ENCODE assay signal across 8 mouse cellular contexts in the genomic region with DNA sequence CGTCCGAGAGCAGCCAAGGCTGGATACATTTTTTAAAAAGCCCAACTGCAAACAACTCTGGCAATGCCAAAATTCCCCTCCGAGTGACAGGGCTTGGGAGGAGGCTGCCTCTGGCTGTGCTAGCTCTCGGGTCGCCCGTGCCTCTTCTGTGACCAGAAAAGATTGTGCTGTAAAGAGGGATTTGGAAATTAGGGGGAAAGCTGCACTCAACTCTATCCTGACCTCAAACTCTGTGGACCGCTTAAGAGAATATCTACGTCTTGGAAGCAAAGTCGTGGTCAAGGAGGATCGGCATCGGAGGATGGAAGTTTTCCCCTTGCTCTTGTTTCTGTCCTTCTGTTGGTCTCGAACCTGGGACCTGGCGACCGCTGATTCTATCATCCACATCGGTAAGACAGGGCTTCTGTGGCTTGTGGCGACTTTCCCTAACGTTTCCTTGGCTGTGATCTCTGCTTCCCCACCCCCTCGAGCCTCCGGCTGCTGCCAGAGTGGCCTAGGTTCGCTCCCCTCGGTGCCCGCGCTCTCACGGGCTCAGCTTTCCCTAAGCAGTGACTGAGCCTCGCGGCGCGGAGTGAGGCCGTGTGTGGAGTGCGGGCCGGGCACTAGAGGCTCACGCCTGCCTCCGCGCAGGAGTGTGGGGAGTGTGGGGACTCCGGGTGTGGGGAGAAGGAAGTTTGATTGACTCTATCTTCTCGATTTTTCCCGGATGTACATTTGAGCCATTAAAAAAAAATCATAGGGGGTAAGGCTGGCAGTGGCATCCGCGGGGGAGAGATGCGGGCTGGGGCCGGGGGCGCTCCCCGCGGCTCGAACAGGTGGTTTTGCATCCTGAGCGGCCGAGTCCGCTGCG. TPM values are rescaled to one million over a fixed set of nuclear protein-coding genes. Genes with fewer than 3 reads are reported as not detected.
DNase-seq lines count a peak whose midpoint lies in the region; ATAC-seq and TF ChIP-seq lines count a peak whose summit lies in the region.

No protein-coding gene starts in this region.

- WGBS in lung, embryonic 15.5 days: under 1% methylated on average over 49 of the region's 49 CpGs
- WGBS in heart, embryonic 14.5 days: under 1% methylated on average over 49 of the region's 49 CpGs
- WGBS in stomach, postnatal 0 days: under 1% methylated on average over 48 of the region's 49 CpGs

- no peak for DNase-seq in lung, postnatal 25 days (ENCODE audit: low spot score)
- DNase-seq in layer of hippocampus, postnatal 36 days: peak; percentile 53 to 56
- peak; percentile 49 for DNase-seq in mesoderm, embryonic 11.5 days (ENCODE audit: low read depth, low spot score)
- DNase-seq in stomach, postnatal 0 days (ENCODE audit: low spot score): peak; percentile 22
- no peak for DNase-seq in urinary bladder, postnatal 14 days (ENCODE audit: low spot score)

- ATAC-seq in lung, embryonic 15.5 days (ENCODE audit: borderline replicate concordance, extremely low read depth, low FRiP score, low TSS enrichment): peak; percentile 74
- no peak for ATAC-seq in heart, embryonic 14.5 days (ENCODE audit: insufficient number of reproducible peaks, insufficient read depth, low FRiP score, low read depth)
- ATAC-seq in stomach, postnatal 0 days (ENCODE audit: low FRiP score, low TSS enrichment): peak; percentile 56

- peak overlapping the region; percentile 63 for H3K4me3 ChIP-seq in lung, embryonic 15.5 days
- H3K4me3 ChIP-seq in cortical plate, adult 2 months (ENCODE audit: insufficient read depth, low read length): peak overlapping the region; percentile 82
- peak overlapping the region; percentile 66 to 74 for H3K4me3 ChIP-seq in heart, embryonic 14.5 days (ENCODE audit: control insufficient read depth in 1 of 2, insufficient read depth in 1 of 2, low read depth in 1 of 2, low read length in 2 of 2)
- H3K4me3 ChIP-seq in stomach, postnatal 0 days (ENCODE audit: low read depth, low read length): peak overlapping the region; percentile 57

- no peak for TF ChIP-seq EP300 in stomach, postnatal 0 days (optimal IDR thresholded peaks at IDR 0.05)

- H3K9me3 ChIP-seq in lung, embryonic 15.5 days: no peaks in the 10 kb centered on the region
- 0 out of 2 replicates have a peak, but pooled peaks cover 2% of the 10 kb centered on the region for H3K9me3 ChIP-seq in heart, embryonic 14.5 days (ENCODE audit: control insufficient read depth, low read length)
- H3K9me3 ChIP-seq in stomach, postnatal 0 days (ENCODE audit: control insufficient read depth, low read length): no peaks in the 10 kb centered on the region

- H3K4me2 ChIP-seq in lung, embryonic 15.5 days: peak overlapping the region; percentile 97
- peak overlapping the region; percentile 96 for H3K4me2 ChIP-seq in heart, embryonic 14.5 days (ENCODE audit: low read length)
- peak overlapping the region; percentile 93 for H3K4me2 ChIP-seq in stomach, postnatal 0 days (replicated peaks; ENCODE audit: low read depth)

- H3K9ac ChIP-seq in lung, embryonic 15.5 days: peak overlapping the region; percentile 32
- H3K9ac ChIP-seq in heart, embryonic 14.5 days (ENCODE audit: low read length): peak overlapping the region; percentile 74
- peak overlapping the region; percentile 53; the same call in 1 of the 2 replicates for H3K9ac ChIP-seq in stomach, postnatal 0 days (ENCODE audit: low read length)

- H3K4me1 ChIP-seq in lung, embryonic 15.5 days: peaks cover 12% of the 10 kb centered on the region; the same call in 1 of the 2 replicates
- no peaks in the 10 kb centered on the region; the same call in 1 of the 2 replicates for H3K4me1 ChIP-seq in cortical plate, adult 2 months (ENCODE audit: control insufficient read depth, insufficient read depth, low read length)
- no peaks in the 10 kb centered on the region; a peak in 1 of 4 replicates for H3K4me1 ChIP-seq in heart, embryonic 14.5 days (ENCODE audit: control insufficient read depth in 2 of 2, insufficient read depth in 2 of 2, low read length in 2 of 2)
- H3K4me1 ChIP-seq in stomach, postnatal 0 days (replicated peaks; ENCODE audit: control insufficient read depth, insufficient read depth): 0 out of 2 replicates have a peak, but pooled peaks cover 2% of the 10 kb centered on the region

- no peaks in the 10 kb centered on the region for H3K36me3 ChIP-seq in lung, embryonic 15.5 days
- no peaks in the 10 kb centered on the region for H3K36me3 ChIP-seq in heart, embryonic 14.5 days (ENCODE audit: control insufficient read depth, insufficient read depth, low read length)
- no peaks in the 10 kb centered on the region for H3K36me3 ChIP-seq in stomach, postnatal 0 days (ENCODE audit: control insufficient read depth, insufficient read depth, low read length)

- TF ChIP-seq CTCF in cortical plate, adult 2 months (IDR thresholded peaks at IDR 0.05; ENCODE audit: extremely low read depth, insufficient read depth, low read length): no peak
- no peak for TF ChIP-seq CTCF in stomach, postnatal 0 days (IDR thresholded peaks at IDR 0.05; ENCODE audit: low read depth)

- H3K27ac ChIP-seq in lung, embryonic 15.5 days: no peak overlapping the region
- peak overlapping the region; percentile 74 for H3K27ac ChIP-seq in cortical plate, adult 2 months (ENCODE audit: insufficient read depth, low read length)
- peak overlapping the region; percentile 4 to 50; a peak in 3 of 4 replicates for H3K27ac ChIP-seq in heart, embryonic 14.5 days (replicated peaks in 1 of 2; ENCODE audit: control insufficient read depth in 1 of 2, insufficient read depth in 1 of 2, low read depth in 2 of 2, low read length in 2 of 2)
- H3K27ac ChIP-seq in stomach, postnatal 0 days (replicated peaks): no peak overlapping the region

- no peak for TF ChIP-seq POLR2A in cortical plate, adult 2 months (IDR thresholded peaks at IDR 0.05; ENCODE audit: extremely low read depth, insufficient read depth, low read length)

- H3K27me3 ChIP-seq in lung, embryonic 15.5 days: peaks cover 42% of the 10 kb centered on the region
- no peaks in the 10 kb centered on the region for H3K27me3 ChIP-seq in heart, embryonic 14.5 days (ENCODE audit: control insufficient read depth, insufficient read depth, low read length)
- H3K27me3 ChIP-seq in stomach, postnatal 0 days (ENCODE audit: control insufficient read depth, insufficient read depth, low read length): no peaks in the 10 kb centered on the region; the same call in 1 of the 2 replicates

RNA-seq across cellular contexts. Expression of a gene that starts 1.1 kb away (rescaled TPM):
- 1.1 TPM in 2 replicates for polyA plus RNA-seq in lung, embryonic 15.5 days (2015; fragmentation: Nextera tagmentation; extraction: Ambion mirVana)
- 8.2 and 9.0 TPM in 2 replicates for polyA plus RNA-seq in cortical plate, adult 2 months (2012; rRNA removed)
- polyA plus RNA-seq in heart, embryonic 14.5 days (2014; fragmentation: Nextera tagmentation; extraction: Ambion mirVana): 1.2 and 1.3 TPM in 2 replicates
- total RNA-seq in layer of hippocampus, postnatal 36 days (2021): 10 to 100 TPM; 14.2 to 16.4 TPM
- 0.31 and 0.38 TPM in 2 replicates for polyA plus RNA-seq in stomach, postnatal 0 days (2015; fragmentation: Nextera tagmentation; extraction: Ambion mirVana)

Comparison
In these comparisons a context has a peak if more than half of its experiments do, and no peak if none do; other contexts are left out.
1. H3K27ac ChIP-seq: peak in cortical plate, adult 2 months (single experiment) and heart, embryonic 14.5 days (2 of 2); none in lung, embryonic 15.5 days (single experiment) and stomach, postnatal 0 days (single experiment).
2. DNase-seq: peak in layer of hippocampus, postnatal 36 days (2 of 2), mesoderm, embryonic 11.5 days (single experiment) and stomach, postnatal 0 days (single experiment); none in lung, postnatal 25 days (single experiment) and urinary bladder, postnatal 14 days (single experiment).
3. Peak in every context shown above with its lines, with median percentiles within 50 percentile points of each other: H3K4me2 ChIP-seq, H3K4me3 ChIP-seq and H3K9ac ChIP-seq.